Mouse (Mus musculus): ENCODE data around the gene Hes2. TPM values are rescaled to one million over a fixed set of nuclear protein-coding genes. Genes with fewer than 3 reads are reported as not detected.

Gene Hes2
- polyA plus RNA-seq, 1 experiment from 2014 or later = not detected

GRCm38 (mm10) chr4:152151451-152151965, 7.2 kb upstream of the Hes2 start:
- Histone ChIP-seq H3K27me3 (replicated peaks; ENCODE audit: control insufficient read depth, insufficient read depth, low read length) (peaks cover 52% of the 10 kb centered on the region), H3K9ac (ENCODE audit: low read depth, low read length) (peak overlapping the region; percentile 50; the same call in 1 of the 2 replicates), H3K4me1 (replicated peaks; ENCODE audit: control insufficient read depth, insufficient read depth, low read length) (peaks cover 21% of the 10 kb centered on the region), H3K4me2 (peak overlapping the region; percentile 94), H3K9me3 (ENCODE audit: control insufficient read depth, low read length) (no peaks in the 10 kb centered on the region), H3K4me3 (ENCODE audit: low read depth, low read length) (peak overlapping the region; percentile 59), H3K27ac (ENCODE audit: low read depth, low read length) (no peak overlapping the region), H3K36me3 (ENCODE audit: control insufficient read depth, insufficient read depth, low read length) (no peaks in the 10 kb centered on the region)
- DNase-seq (ENCODE audit: low spot score) (no peak), ATAC-seq (replicated peaks; ENCODE audit: low FRiP score) (peak; percentile 48; the same call in 1 of the 2 replicates)
- 15% methylated on average over 7 of the region's 7 CpGs for WGBS

DNA sequence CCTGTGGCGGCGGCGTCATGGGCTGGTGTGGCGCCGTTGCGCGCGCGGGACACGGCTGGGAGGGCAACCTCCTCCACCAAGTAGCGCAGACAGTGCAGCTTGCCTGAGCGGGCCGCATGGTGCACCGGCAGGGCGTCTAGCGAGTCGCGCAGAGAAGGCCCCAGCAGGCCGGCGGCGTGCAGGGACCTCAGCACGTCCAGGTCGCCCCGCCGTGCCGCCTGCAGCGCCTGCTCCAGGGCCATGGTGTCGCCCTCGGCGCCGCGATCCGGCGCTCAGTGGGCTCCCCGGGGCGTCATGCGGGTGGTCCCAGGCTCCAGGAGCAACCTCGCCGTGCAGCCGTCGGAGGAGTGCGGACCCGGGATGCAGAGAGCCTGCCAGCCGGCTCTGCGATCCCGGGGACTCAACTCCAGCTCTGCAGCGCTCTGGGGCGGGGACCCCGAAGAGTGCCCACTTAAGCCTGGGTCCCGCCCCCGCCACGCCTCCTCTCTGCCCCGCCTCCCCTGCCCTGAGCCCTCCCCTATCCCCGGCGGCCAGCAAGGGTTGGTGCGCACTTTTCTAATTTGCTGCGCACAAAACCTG, 6.6 kb upstream of the Hes2 start, which contains the start of gene Espn:
TSS of gene Espn (minus strand) at position 406 of the 579 bp plus-strand sequence.
- ATAC-seq (replicated peaks; ENCODE audit: low FRiP score) = peak; percentile 84
- H3K4me2 ChIP-seq = peak within 1 kb of the TSS; percentile 94
- H3K4me3 ChIP-seq (ENCODE audit: low read depth, low read length) = peak within 1 kb of the TSS; percentile 59
- peak within 1 kb of the TSS; percentile 50 for H3K9ac ChIP-seq (ENCODE audit: low read depth, low read length)
- H3K36me3 ChIP-seq (ENCODE audit: control insufficient read depth, insufficient read depth, low read length) = no peaks in the 10 kb centered on the region
- under 1% methylated on average over 53 of the region's 57 CpGs for WGBS
- H3K9me3 ChIP-seq (ENCODE audit: control insufficient read depth, low read length) = no peaks in the 10 kb centered on the region
- H3K27me3 ChIP-seq (replicated peaks; ENCODE audit: control insufficient read depth, insufficient read depth, low read length) = peaks cover 52% of the 10 kb centered on the region
- H3K27ac ChIP-seq (ENCODE audit: low read depth, low read length) = no peak within 1 kb of the TSS
- peaks cover 21% of the 10 kb centered on the region for H3K4me1 ChIP-seq (replicated peaks; ENCODE audit: control insufficient read depth, insufficient read depth, low read length)
- DNase-seq (ENCODE audit: low spot score) = peak; percentile 87

- Histone ChIP-seq H3K4me3 (ENCODE audit: low read depth, low read length) (peak overlapping the region; percentile 42), H3K9me3 (ENCODE audit: control insufficient read depth, low read length) (no peaks in the 10 kb centered on the region), H3K27ac (ENCODE audit: low read depth, low read length) (no peak overlapping the region), H3K36me3 (ENCODE audit: control insufficient read depth, insufficient read depth, low read length) (no peaks in the 10 kb centered on the region), H3K4me2 (peak overlapping the region; percentile 62), H3K4me1 (replicated peaks; ENCODE audit: control insufficient read depth, insufficient read depth, low read length) (peaks cover 30% of the 10 kb centered on the region), H3K27me3 (replicated peaks; ENCODE audit: control insufficient read depth, insufficient read depth, low read length) (peaks cover 67% of the 10 kb centered on the region), H3K9ac (ENCODE audit: low read depth, low read length) (no peak overlapping the region; the same call in 1 of the 2 replicates)
- WGBS = under 1% methylated on average over 22 of the region's 23 CpGs
- DNase-seq (ENCODE audit: low spot score) (peak; percentile 88), ATAC-seq (replicated peaks; ENCODE audit: low FRiP score) (peak; percentile 46)
Measured at GRCm38 (mm10) chr4:152153771-152154177, 4.9 kb upstream of the Hes2 start.

GRCm38 (mm10) chr4:152155019-152155418, 3.6 kb upstream of the Hes2 start:
- H3K27ac ChIP-seq (ENCODE audit: low read depth, low read length) = no peak overlapping the region
- no peak overlapping the region for H3K4me2 ChIP-seq
- H3K4me3 ChIP-seq (ENCODE audit: low read depth, low read length) = no peak overlapping the region
- H3K36me3 ChIP-seq (ENCODE audit: control insufficient read depth, insufficient read depth, low read length) = no peaks in the 10 kb centered on the region
- peaks cover 68% of the 10 kb centered on the region for H3K27me3 ChIP-seq (replicated peaks; ENCODE audit: control insufficient read depth, insufficient read depth, low read length)
- no peak overlapping the region for H3K9ac ChIP-seq (ENCODE audit: low read depth, low read length)
- WGBS = 56% methylated on average over 4 of the region's 4 CpGs
- DNase-seq (ENCODE audit: low spot score) (no peak), ATAC-seq (replicated peaks; ENCODE audit: low FRiP score) (no peak)
- no peaks in the 10 kb centered on the region for H3K9me3 ChIP-seq (ENCODE audit: control insufficient read depth, low read length)
- peaks cover 32% of the 10 kb centered on the region for H3K4me1 ChIP-seq (replicated peaks; ENCODE audit: control insufficient read depth, insufficient read depth, low read length)

GRCm38 (mm10) chr4:152157779-152158584, 685 bp upstream of the Hes2 start:
- Histone ChIP-seq H3K9me3 (ENCODE audit: control insufficient read depth, low read length) (no peaks in the 10 kb centered on the region), H3K4me2 (peak overlapping the region; percentile 68), H3K9ac (ENCODE audit: low read depth, low read length) (no peak overlapping the region), H3K4me3 (ENCODE audit: low read depth, low read length) (peak overlapping the region; percentile 36), H3K4me1 (replicated peaks; ENCODE audit: control insufficient read depth, insufficient read depth, low read length) (peaks cover 17% of the 10 kb centered on the region), H3K27ac (ENCODE audit: low read depth, low read length) (no peak overlapping the region), H3K27me3 (replicated peaks; ENCODE audit: control insufficient read depth, insufficient read depth, low read length) (peaks cover 66% of the 10 kb centered on the region), H3K36me3 (ENCODE audit: control insufficient read depth, insufficient read depth, low read length) (no peaks in the 10 kb centered on the region)
- peak; percentile 71 for DNase-seq (ENCODE audit: low spot score)
- 14% methylated on average over 21 of the region's 21 CpGs for WGBS
- no peak for ATAC-seq (replicated peaks; ENCODE audit: low FRiP score)

DNA sequence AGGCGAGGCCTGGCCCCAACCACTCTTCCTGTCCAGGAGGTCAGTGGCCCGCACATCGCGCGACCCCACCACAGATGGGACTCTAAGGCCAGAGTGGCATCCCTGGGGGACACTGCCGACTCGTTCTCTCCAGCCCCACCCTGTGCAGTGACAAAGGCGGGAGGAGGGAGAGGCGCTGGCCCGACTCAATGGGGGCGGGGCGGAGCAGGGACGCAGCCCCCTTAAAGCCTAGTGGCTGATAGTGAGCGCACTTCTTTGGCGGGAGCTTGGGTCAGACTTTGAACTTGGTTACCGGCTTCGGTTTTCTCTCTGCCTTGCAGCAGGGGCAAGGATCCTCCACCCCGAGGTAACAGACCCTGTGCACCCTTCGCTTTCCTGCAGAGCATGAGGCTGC, 615 bp downstream of the Hes2 start:
- 1% methylated on average over 19 of the region's 19 CpGs for WGBS

DNA sequence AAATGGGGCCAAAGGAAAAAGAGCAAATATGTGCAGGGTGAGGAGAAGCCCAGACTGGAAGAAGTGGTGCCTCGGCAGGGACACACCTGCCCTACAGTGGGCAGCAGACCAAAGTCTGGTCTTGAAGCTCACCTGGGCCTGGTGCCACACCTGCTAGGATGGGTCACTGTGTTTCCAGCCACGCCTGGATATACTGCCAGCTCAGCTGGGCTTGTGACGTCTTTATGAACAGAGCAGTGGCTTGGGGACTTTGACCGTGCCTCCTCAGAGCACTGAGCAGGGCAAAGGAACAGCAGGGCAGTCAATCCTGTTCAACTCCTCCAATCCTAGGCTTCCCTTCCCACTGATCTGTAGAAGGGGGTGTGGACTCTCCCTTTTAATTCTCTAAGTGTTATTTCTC, 2.1 kb downstream of the Hes2 start:
- H3K27me3 ChIP-seq (replicated peaks; ENCODE audit: control insufficient read depth, insufficient read depth, low read length) = peaks cover 57% of the 10 kb centered on the region
- H3K9me3 ChIP-seq (ENCODE audit: control insufficient read depth, low read length) = no peaks in the 10 kb centered on the region
- H3K4me3 ChIP-seq (ENCODE audit: low read depth, low read length) = no peak overlapping the region
- DNase-seq (ENCODE audit: low spot score) (no peak), ATAC-seq (replicated peaks; ENCODE audit: low FRiP score) (no peak)
- H3K27ac ChIP-seq (ENCODE audit: low read depth, low read length) = no peak overlapping the region
- WGBS = 50% methylated on average over 4 of the region's 4 CpGs
- peaks cover 11% of the 10 kb centered on the region for H3K4me1 ChIP-seq (replicated peaks; ENCODE audit: control insufficient read depth, insufficient read depth, low read length)
- H3K36me3 ChIP-seq (ENCODE audit: control insufficient read depth, insufficient read depth, low read length) = no peaks in the 10 kb centered on the region
- no peak overlapping the region for H3K4me2 ChIP-seq
- H3K9ac ChIP-seq (ENCODE audit: low read depth, low read length) = no peak overlapping the region

More for the DNA sequence above, 615 bp downstream of the Hes2 start:
- peak overlapping the region; percentile 68 for H3K4me2 ChIP-seq
- H3K4me3 ChIP-seq (ENCODE audit: low read depth, low read length) = peak overlapping the region; percentile 36
- H3K9me3 ChIP-seq (ENCODE audit: control insufficient read depth, low read length) = no peaks in the 10 kb centered on the region
- H3K4me1 ChIP-seq (replicated peaks; ENCODE audit: control insufficient read depth, insufficient read depth, low read length) = peaks cover 11% of the 10 kb centered on the region
- DNase-seq (ENCODE audit: low spot score) (no peak), ATAC-seq (replicated peaks; ENCODE audit: low FRiP score) (no peak)
- no peaks in the 10 kb centered on the region for H3K36me3 ChIP-seq (ENCODE audit: control insufficient read depth, insufficient read depth, low read length)
- no peak overlapping the region for H3K27ac ChIP-seq (ENCODE audit: low read depth, low read length)
- H3K27me3 ChIP-seq (replicated peaks; ENCODE audit: control insufficient read depth, insufficient read depth, low read length) = peaks cover 58% of the 10 kb centered on the region
- H3K9ac ChIP-seq (ENCODE audit: low read depth, low read length) = no peak overlapping the region

GRCm38 (mm10) chr4:152161601-152162000, 2.9 kb downstream of the Hes2 start:
- DNase-seq (ENCODE audit: low spot score) = no peak
- no peak overlapping the region for H3K4me2 ChIP-seq
- H3K4me3 ChIP-seq (ENCODE audit: low read depth, low read length) = no peak overlapping the region
- H3K36me3 ChIP-seq (ENCODE audit: control insufficient read depth, insufficient read depth, low read length) = no peaks in the 10 kb centered on the region
- no peaks in the 10 kb centered on the region for H3K9me3 ChIP-seq (ENCODE audit: control insufficient read depth, low read length)
- peaks cover 57% of the 10 kb centered on the region for H3K27me3 ChIP-seq (replicated peaks; ENCODE audit: control insufficient read depth, insufficient read depth, low read length)
- no peak for ATAC-seq (replicated peaks; ENCODE audit: low FRiP score)
- H3K4me1 ChIP-seq (replicated peaks; ENCODE audit: control insufficient read depth, insufficient read depth, low read length) = peaks cover 11% of the 10 kb centered on the region
- no peak overlapping the region for H3K9ac ChIP-seq (ENCODE audit: low read depth, low read length)
- WGBS = 70% methylated on average over 6 of the region's 6 CpGs
- H3K27ac ChIP-seq (ENCODE audit: low read depth, low read length) = no peak overlapping the region

Measured in liver, embryonic 11.5 days (tissue).